Mouse (Mus musculus) erythroblast, embryonic 14.5 days (primary cell): Measurements from ENCODE around the gene Rab4a. TPM values are rescaled to one million over a fixed set of nuclear protein-coding genes. Genes with fewer than 3 reads are reported as not detected.

Experiments used
- H3K27me3 ChIP-seq: 2 replicates; pipeline ENCODE4 v1.6.1; 2012; ENCODE audit warnings: inconsistent platforms; ENCODE audit not compliant: control insufficient read depth
- H3K36me3 ChIP-seq: 2 replicates; pipeline ENCODE4 v1.6.1; 2012; ENCODE audit warnings: mild to moderate bottlenecking, inconsistent platforms; ENCODE audit not compliant: control insufficient read depth
- H3K4me1 ChIP-seq: 2 replicates; pipeline ENCODE4 v1.6.1; 2012; ENCODE audit warnings: inconsistent platforms; ENCODE audit not compliant: control insufficient read depth
- H3K4me3 ChIP-seq: replicated peaks from 2 replicates; pipeline ENCODE3; 2012; ENCODE audit warnings: moderate library complexity, mild to moderate bottlenecking, inconsistent platforms
- H3K9me3 ChIP-seq: 2 replicates; pipeline ENCODE4 v1.6.1; 2012; ENCODE audit warnings: low read length, inconsistent platforms, mixed read lengths; ENCODE audit not compliant: control insufficient read depth
- GATA1 ChIP-seq: IDR thresholded peaks from 2 replicates; pipeline ENCODE4 v1.6.1; 2012; ENCODE audit warnings: low read length, inconsistent platforms, mixed read lengths
- TAL1 ChIP-seq: IDR thresholded peaks from 3 replicates; pipeline ENCODE4 v1.6.1; 2012; ENCODE audit warnings: low read length, inconsistent platforms, mixed read lengths
- polyA plus RNA-seq: library from polyadenylated mRNA; stranded (reverse); fragments of >175 nt; gene quantifications from 2 replicates; pipeline ENCODE4 v1.2.3, GENCODE M21; 2012

Gene Rab4a
- polyA plus RNA-seq, 1 experiment = 0.17 TPM

DNA sequence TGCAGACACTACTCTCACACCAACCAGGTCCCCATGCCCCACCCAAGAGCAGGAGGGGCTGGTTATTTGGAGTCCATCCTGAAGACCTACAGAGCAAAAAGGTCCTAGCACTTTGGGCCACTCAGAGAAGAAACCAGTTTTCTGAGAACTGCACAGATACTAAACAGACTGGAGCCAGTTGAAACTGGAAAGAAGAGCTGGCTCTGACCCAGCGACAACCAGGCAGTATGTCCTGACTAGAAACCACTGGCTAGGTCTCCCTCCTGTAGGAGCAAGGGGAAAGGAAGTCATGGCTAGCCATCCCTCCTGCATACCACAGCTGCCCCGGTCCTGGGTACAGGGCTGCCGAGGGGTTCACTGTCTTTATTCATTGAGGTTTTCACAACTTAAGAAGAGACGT, 39.3 kb upstream of the Rab4a start:
- no peaks in the 10 kb centered on the region for H3K4me1 ChIP-seq
- H3K9me3 ChIP-seq = no peaks in the 10 kb centered on the region
- H3K4me3 ChIP-seq = no peak overlapping the region
- H3K27me3 ChIP-seq = 0 out of 2 replicates have a peak, but pooled peaks cover 3% of the 10 kb centered on the region
- H3K36me3 ChIP-seq = no peaks in the 10 kb centered on the region
- TF ChIP-seq TAL1 = no peak
- TF ChIP-seq GATA1 = no peak

DNA sequence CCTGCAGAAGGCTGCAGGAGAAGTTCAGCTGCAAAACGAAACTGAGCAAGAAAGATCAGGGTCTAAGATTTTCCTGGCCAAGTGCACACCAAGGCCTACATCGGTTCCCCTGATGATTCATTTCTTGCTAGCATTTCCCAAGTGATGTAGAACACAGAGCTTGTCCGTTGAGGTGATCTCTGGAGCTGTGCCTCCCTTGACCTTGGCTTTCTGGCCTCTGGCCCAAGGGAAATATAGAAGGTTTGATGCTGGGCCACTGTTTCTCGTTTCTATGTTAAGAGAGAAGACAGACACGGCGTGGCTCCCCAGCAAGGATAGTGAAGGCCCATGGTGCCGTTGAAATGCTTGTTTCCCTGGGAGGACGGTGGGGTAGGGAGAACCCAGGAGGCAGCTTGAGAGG, 37.9 kb upstream of the Rab4a start:
- TF ChIP-seq TAL1 (no peak), GATA1 (no peak)
- H3K27me3 ChIP-seq = no peaks in the 10 kb centered on the region
- H3K4me3 ChIP-seq = no peak overlapping the region
- no peaks in the 10 kb centered on the region for H3K9me3 ChIP-seq
- H3K36me3 ChIP-seq = no peaks in the 10 kb centered on the region
- H3K4me1 ChIP-seq = no peaks in the 10 kb centered on the region

DNA sequence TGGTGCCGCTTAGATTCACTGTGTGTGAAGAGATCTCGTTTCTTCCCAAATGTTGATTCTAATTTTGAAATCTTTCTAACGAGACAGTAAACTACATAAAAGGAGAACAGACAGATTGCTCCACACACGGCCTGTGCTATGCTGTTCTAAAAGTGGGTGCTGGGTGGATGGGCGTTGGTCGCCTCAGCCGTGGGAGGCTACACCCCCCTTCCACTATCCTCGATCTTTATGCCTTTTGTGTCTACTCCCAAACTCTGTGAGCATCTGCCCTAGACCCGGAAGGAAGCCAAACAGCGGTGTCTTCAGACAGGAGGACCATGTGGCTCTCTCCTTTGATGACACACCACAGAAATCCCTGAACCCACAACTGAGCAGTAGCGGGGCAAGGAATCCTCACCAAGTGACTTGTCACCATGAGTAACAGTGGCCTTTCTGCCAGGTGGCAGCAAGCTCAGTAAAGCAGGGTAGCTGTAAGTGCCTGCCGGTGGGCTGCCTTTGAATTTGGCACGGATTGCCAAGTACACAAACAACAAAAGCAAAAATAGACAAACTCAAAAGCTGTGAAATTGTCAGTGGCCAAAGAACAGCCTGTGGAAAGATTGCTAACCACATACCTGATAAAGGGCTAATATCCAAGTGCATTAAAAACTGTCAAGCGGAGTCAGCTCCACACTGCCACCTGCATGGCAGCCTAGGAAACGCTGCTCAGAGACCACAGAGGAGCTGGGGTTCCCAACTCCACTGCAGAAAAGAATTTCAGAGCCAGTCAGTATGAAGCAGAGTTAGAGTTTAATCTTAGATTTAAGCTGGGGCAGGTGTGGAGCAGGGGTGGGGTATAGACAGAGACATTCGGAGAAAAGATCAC, 37.1 kb upstream of the Rab4a start:
- TF ChIP-seq TAL1 (no peak), GATA1 (no peak)
- H3K4me3 ChIP-seq = no peak overlapping the region
- no peaks in the 10 kb centered on the region for H3K36me3 ChIP-seq
- no peaks in the 10 kb centered on the region for H3K27me3 ChIP-seq
- no peaks in the 10 kb centered on the region for H3K9me3 ChIP-seq
- H3K4me1 ChIP-seq = no peaks in the 10 kb centered on the region

DNA sequence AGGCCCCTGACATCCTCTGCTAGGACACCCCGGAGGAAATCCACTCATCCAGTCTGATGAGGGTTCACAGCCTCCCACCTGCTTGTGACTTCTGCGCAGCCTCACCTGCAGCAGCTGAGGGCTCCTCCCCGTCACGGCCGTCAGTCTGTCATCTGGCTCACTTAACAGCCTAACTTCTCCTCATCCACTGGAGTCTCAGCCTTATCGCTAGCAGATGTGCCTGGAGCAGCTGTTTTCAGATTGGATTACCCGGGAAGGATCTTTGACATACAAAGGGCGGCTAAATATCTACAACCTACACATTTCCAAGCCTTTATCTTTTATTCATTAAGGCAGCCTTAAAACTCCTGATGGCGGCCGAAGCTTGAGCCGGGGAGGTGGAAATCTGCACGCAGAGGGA, 32.3 kb upstream of the Rab4a start:
- H3K9me3 ChIP-seq = no peaks in the 10 kb centered on the region
- H3K4me3 ChIP-seq = no peak overlapping the region
- no peaks in the 10 kb centered on the region for H3K36me3 ChIP-seq
- TF ChIP-seq TAL1 = no peak
- TF ChIP-seq GATA1 = no peak
- no peaks in the 10 kb centered on the region for H3K27me3 ChIP-seq
- H3K4me1 ChIP-seq = no peaks in the 10 kb centered on the region; the same call in 1 of the 2 replicates

DNA sequence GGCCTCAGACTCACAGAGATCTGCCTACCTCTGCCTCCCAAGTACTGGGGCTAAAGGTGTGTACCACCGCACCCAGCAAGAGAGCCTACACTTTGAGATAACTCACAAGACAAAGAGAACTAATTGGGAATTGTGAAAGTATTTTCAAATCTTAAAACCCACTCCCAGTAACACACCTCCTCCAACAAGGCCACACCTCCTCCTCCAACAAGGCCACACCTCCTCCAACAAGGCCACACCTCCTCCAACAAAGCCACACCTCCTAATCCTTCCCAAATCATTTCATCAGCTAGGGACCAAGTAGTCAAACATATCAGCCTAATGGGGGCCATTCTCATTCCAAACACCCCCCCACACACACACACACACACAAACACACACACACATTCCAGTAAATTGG, 31.3 kb upstream of the Rab4a start:
- Histone ChIP-seq H3K36me3 (no peaks in the 10 kb centered on the region), H3K4me1 (no peaks in the 10 kb centered on the region; the same call in 1 of the 2 replicates), H3K27me3 (no peaks in the 10 kb centered on the region), H3K4me3 (no peak overlapping the region), H3K9me3 (no peaks in the 10 kb centered on the region)
- no peak for TF ChIP-seq TAL1
- no peak for TF ChIP-seq GATA1

DNA sequence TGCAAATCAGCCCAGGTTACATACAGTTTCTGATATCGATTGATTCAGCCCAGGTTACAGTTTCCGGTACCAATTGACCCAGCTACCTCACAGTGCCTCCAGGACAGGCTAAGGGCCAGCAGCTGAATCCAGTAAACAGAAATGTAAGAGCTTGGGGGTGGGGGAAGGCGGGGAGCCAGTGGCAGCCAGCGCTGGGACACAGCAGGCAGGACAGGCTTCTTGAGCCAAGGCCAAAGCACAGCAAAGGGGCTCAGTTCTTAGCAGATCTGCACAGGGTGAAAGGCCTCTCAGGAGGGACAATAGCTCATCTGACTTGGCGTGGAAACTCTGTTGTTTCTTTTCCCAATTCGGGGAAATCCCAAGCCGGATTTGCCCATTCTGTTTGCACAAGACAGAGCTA, 28.5 kb upstream of the Rab4a start:
- Histone ChIP-seq H3K27me3 (peaks cover 3% of the 10 kb centered on the region; the same call in 1 of the 2 replicates), H3K4me1 (no peaks in the 10 kb centered on the region; the same call in 1 of the 2 replicates), H3K4me3 (no peak overlapping the region), H3K9me3 (no peaks in the 10 kb centered on the region), H3K36me3 (no peaks in the 10 kb centered on the region)
- TF ChIP-seq TAL1 (no peak), GATA1 (no peak)

DNA sequence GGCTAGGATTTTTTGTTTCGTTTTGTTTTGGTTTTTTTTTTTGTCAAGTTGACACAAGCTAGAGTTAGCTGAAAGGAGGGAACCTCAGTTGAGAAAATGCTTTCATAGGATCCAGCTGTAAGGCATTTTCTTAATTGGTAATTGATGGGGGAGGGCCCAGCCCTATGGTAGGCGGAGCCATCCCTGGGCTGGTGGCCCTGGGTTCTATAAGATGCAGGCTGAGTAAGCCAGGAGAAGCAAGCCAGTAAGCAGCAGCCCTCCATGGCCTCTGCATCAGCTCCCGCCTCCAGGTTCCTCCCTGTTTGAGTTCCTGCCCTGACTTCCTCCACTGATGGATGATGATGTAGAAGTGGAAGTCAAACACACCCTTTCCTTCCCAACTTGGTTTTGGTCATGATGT, 25.3 kb upstream of the Rab4a start:
- peaks cover 3% of the 10 kb centered on the region; the same call in 1 of the 2 replicates for H3K27me3 ChIP-seq
- H3K4me1 ChIP-seq = peaks cover 3% of the 10 kb centered on the region; the same call in 1 of the 2 replicates
- H3K9me3 ChIP-seq = no peaks in the 10 kb centered on the region
- TF ChIP-seq GATA1 = no peak
- no peak for TF ChIP-seq TAL1
- no peaks in the 10 kb centered on the region for H3K36me3 ChIP-seq
- H3K4me3 ChIP-seq = no peak overlapping the region

DNA sequence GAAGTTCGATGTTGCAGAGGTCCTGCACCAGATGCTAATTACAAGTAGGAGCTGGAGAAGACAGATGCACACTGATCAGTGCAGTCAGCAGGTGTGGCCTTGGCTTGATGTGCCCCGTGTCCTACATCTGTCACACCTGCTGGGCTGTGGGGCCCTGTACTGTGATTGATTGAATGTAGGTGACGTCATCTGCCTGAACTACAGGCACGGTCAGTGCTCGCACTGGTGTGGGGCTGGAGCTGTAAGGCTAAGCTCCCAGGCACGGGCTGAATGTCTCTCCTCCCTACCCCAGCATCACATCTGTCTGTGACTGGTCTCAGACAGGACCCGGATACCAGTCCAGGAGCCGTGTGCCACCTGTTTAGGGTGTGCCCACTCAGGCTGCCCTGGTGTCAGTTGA, 24.5 kb upstream of the Rab4a start:
- no peak for TF ChIP-seq TAL1
- TF ChIP-seq GATA1 = no peak
- Histone ChIP-seq H3K27me3 (peaks cover 3% of the 10 kb centered on the region; the same call in 1 of the 2 replicates), H3K4me3 (no peak overlapping the region), H3K4me1 (peaks cover 3% of the 10 kb centered on the region; the same call in 1 of the 2 replicates), H3K9me3 (no peaks in the 10 kb centered on the region), H3K36me3 (no peaks in the 10 kb centered on the region)

DNA sequence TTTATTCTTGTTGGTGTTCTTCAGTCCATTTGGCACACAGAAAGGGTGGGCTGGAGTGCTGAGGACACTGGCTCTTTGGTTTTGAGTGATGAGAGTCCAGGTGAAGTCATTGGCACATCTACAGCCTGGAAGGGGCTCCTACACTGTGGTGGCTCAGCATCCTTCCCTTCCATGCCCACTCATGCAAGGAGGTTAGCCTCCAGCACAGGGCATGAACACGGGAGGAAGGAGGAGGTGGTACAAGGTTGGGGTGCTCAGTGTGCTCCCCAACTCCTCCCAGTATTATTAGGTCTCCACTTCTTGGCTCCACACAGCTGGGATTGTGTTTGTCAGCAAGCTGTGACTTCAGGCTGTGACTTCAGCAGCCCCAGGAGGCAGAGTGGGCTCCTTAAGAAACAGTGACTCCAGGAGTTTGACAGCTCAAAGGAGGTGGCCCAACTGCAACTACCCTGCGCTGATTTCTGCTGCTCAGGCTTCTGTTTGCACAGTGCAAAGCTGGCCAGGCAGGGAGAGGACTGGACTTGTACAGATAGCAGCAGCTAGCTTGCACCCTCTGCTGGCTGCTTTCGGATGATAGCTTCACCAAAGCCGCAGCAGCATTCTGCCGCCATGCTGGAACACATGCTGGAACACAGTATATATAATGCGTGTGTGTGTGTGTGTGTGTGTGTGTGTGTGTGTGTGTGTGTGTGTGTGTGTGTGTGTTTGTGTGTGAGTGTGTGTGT, 22.1 kb upstream of the Rab4a start:
- Histone ChIP-seq H3K9me3 (no peaks in the 10 kb centered on the region), H3K36me3 (no peaks in the 10 kb centered on the region), H3K4me3 (no peak overlapping the region), H3K4me1 (peaks cover 11% of the 10 kb centered on the region), H3K27me3 (peaks cover 3% of the 10 kb centered on the region; the same call in 1 of the 2 replicates)
- no peak for TF ChIP-seq TAL1
- no peak for TF ChIP-seq GATA1
